Mouse (Mus musculus) heart, adult 11 months (tissue): ENCODE data around the gene Aldh3b2.

Experiments used
- DNase-seq: peaks from one replicate; pipeline ENCODE4 v3.0.0; 2022

The Aldh3b2 gene

GRCm38 (mm10) chr19:3990804-3991203 is 18.7 kb downstream of the Aldh3b2 start:
- peak; percentile 90 for DNase-seq

- no peak for DNase-seq
Observed at GRCm38 (mm10) chr19:3991562-3991961, 19.4 kb downstream of the Aldh3b2 start.

- DNase-seq, result no peak
Observed at GRCm38 (mm10) chr19:3991966-3992365, 19.8 kb downstream of the Aldh3b2 start.

GRCm38 (mm10) chr19:3992416-3992815 is 20.3 kb downstream of the Aldh3b2 start, which contains the start of gene Tbx10:
Tbx10 (plus strand) TSS chr19:3992752.
- peak; percentile 82 for DNase-seq

- no peak for DNase-seq
Observed at GRCm38 (mm10) chr19:3994932-3995331, 22.8 kb downstream of the Aldh3b2 start.

- DNase-seq, result no peak
Observed at GRCm38 (mm10) chr19:3995505-3995904, 23.4 kb downstream of the Aldh3b2 start.

- DNase-seq, result peak; percentile 85
Observed at GRCm38 (mm10) chr19:3996106-3996505, 24.0 kb downstream of the Aldh3b2 start.

- no peak for DNase-seq
Observed at GRCm38 (mm10) chr19:3996747-3997146, 24.6 kb downstream of the Aldh3b2 start.

GRCm38 (mm10) chr19:3997231-3997630 is 25.1 kb downstream of the Aldh3b2 start:
- DNase-seq, result peak; percentile 87

- DNase-seq, result peak; percentile 90
Observed at GRCm38 (mm10) chr19:3998335-3998734, 26.2 kb downstream of the Aldh3b2 start.

- peak; percentile 94 for DNase-seq
Observed at GRCm38 (mm10) chr19:3999121-3999730, 27.1 kb downstream of the Aldh3b2 start.

- DNase-seq, result peak; percentile 100
Observed at GRCm38 (mm10) chr19:4000119-4000900, 28.2 kb downstream of the Aldh3b2 start, which contains the start of the genes Nudt8 and Gm49405. Nudt8 (plus strand) TSS chr19:4000580. Gm49405 (plus strand) TSS chr19:4000626.

GRCm38 (mm10) chr19:4000949-4001525 is 28.9 kb downstream of the Aldh3b2 start:
- DNase-seq, result peak; percentile 95

- peak; percentile 93 for DNase-seq
Observed at GRCm38 (mm10) chr19:4001752-4002151, 29.6 kb downstream of the Aldh3b2 start.

- peak; percentile 97 for DNase-seq
Observed at GRCm38 (mm10) chr19:4003112-4003511, 31.0 kb downstream of the Aldh3b2 start, which contains the start of gene Doc2g. Doc2g (plus strand) TSS chr19:4003313.

GRCm38 (mm10) chr19:4003641-4004040 is 31.5 kb downstream of the Aldh3b2 start:
- DNase-seq, result peak; percentile 91

GRCm38 (mm10) chr19:4004331-4004730 is 32.2 kb downstream of the Aldh3b2 start:
- DNase-seq, result peak; percentile 95

- DNase-seq, result peak; percentile 94
Observed at GRCm38 (mm10) chr19:4005091-4005490, 33.0 kb downstream of the Aldh3b2 start.

GRCm38 (mm10) chr19:4005971-4006370 is 33.8 kb downstream of the Aldh3b2 start:
- DNase-seq, result peak; percentile 88

- DNase-seq, result peak; percentile 91
Observed at GRCm38 (mm10) chr19:4011086-4011485, 39.0 kb downstream of the Aldh3b2 start.

- peak; percentile 100 for DNase-seq
Observed at GRCm38 (mm10) chr19:4012432-4013022, 40.4 kb downstream of the Aldh3b2 start, which contains the start of gene Ndufv1. Ndufv1 (minus strand) TSS chr19:4012806.

GRCm38 (mm10) chr19:4013066-4013465 is 40.9 kb downstream of the Aldh3b2 start:
- DNase-seq, result no peak

- peak; percentile 90 for DNase-seq
Observed at GRCm38 (mm10) chr19:4014802-4015201, 42.7 kb downstream of the Aldh3b2 start.
